Mouse (Mus musculus) MEL (cell line): ENCODE data around the gene Padi2. TPM values are rescaled to one million over a fixed set of nuclear protein-coding genes. Genes with fewer than 3 reads are reported as not detected.
A peak's percentile ranks its signal among the peaks of the same experiment; 100 is the strongest.

Source experiments
- DNase-seq: peaks from one replicate; pipeline ENCODE4 v3.0.0; 2011; ENCODE audit warnings: low read depth, low spot score
- H3K27ac ChIP-seq: 2 replicates; pipeline ENCODE4 v1.5.1; 2012; ENCODE audit warnings: low read depth, mild to moderate bottlenecking, control low read depth, low read length, moderate library complexity; ENCODE audit not compliant: control insufficient read depth
- H3K27me3 ChIP-seq, 2 experiments: fragments of 150-350 bp in 1 of 2; sonication (generic) in 1 of 2; 2 replicates each; pipeline ENCODE4 v1.6.1; 2012; ENCODE audit warnings: low read length in 2 of 2, mild to moderate bottlenecking in 2 of 2, improper control_type of control experiment in 1 of 2, moderate library complexity in 1 of 2; ENCODE audit not compliant: insufficient read depth in 2 of 2, control insufficient read depth in 1 of 2
- H3K36me3 ChIP-seq, 2 experiments: 2 replicates each; pipeline ENCODE4 v1.6.1; 2012 to 2014; ENCODE audit warnings: low read length in 2 of 2, improper control_type of control experiment in 1 of 2, inconsistent platforms in 1 of 2, mild to moderate bottlenecking in 1 of 2; ENCODE audit not compliant: insufficient read depth in 2 of 2, control insufficient read depth in 1 of 2
- H3K4me1 ChIP-seq, 2 experiments: fragments of 150-350 bp in 1 of 2; sonication (generic) in 1 of 2; 2 replicates each; pipeline ENCODE4 v1.6.1; 2012; ENCODE audit warnings: low read length in 2 of 2, improper control_type of control experiment in 1 of 2, mild to moderate bottlenecking in 1 of 2; ENCODE audit not compliant: insufficient read depth in 2 of 2, control insufficient read depth in 1 of 2
- H3K4me3 ChIP-seq, 2 experiments: fragments of 150-350 bp in 1 of 2; sonication (generic) in 1 of 2; 2 replicates each; pipeline ENCODE4 v1.5.1; 2012; ENCODE audit warnings: low read depth in 2 of 2, low read length in 2 of 2, mild to moderate bottlenecking in 2 of 2, moderate library complexity in 2 of 2, control low read depth in 1 of 2, improper control_type of control experiment in 1 of 2; ENCODE audit not compliant: control insufficient read depth in 1 of 2, insufficient read depth in 1 of 2
- H3K79me2 ChIP-seq: 2 replicates; pipeline ENCODE4 v1.6.1; 2012; ENCODE audit warnings: mild to moderate bottlenecking, low read length, moderate library complexity; ENCODE audit not compliant: control insufficient read depth, poor library complexity, insufficient read depth
- H3K9ac ChIP-seq: 2 replicates; pipeline ENCODE4 v1.6.1; 2012; ENCODE audit warnings: low read depth, mild to moderate bottlenecking, control low read depth, low read length, moderate library complexity; ENCODE audit not compliant: control insufficient read depth, poor library complexity, severe bottlenecking
- H3K9me3 ChIP-seq: fragments of 150-350 bp; sonication (generic); replicated peaks from 2 replicates; pipeline ENCODE4 v1.6.1; 2012; ENCODE audit warnings: mild to moderate bottlenecking, low read length, improper control_type of control experiment, moderate library complexity; ENCODE audit not compliant: insufficient read depth
- CHD2 ChIP-seq: IDR thresholded peaks from 2 replicates; pipeline ENCODE4 v1.6.1; 2011; ENCODE audit warnings: low read length, improper control_type of control experiment
- E2F4 ChIP-seq: IDR thresholded peaks from 2 replicates; pipeline ENCODE4 v1.6.1; 2011; ENCODE audit warnings: low read depth, low read length, improper control_type of control experiment, borderline replicate concordance
- EP300 ChIP-seq, 2 experiments: IDR thresholded peaks; 2 replicates each; pipeline ENCODE4 v1.6.1; 2011; ENCODE audit warnings: improper control_type of control experiment in 2 of 2, low read length in 2 of 2, low read depth in 1 of 2, mild to moderate bottlenecking in 1 of 2
- ETS1 ChIP-seq: IDR thresholded peaks from 2 replicates; pipeline ENCODE4 v1.6.1; 2012; ENCODE audit warnings: low read depth, mild to moderate bottlenecking, inconsistent platforms, low read length, improper control_type of control experiment, moderate library complexity
- GABPA ChIP-seq: IDR thresholded peaks from 2 replicates; pipeline ENCODE4 v1.6.1; 2012; ENCODE audit warnings: low read depth, mild to moderate bottlenecking, inconsistent platforms, low read length, improper control_type of control experiment, moderate library complexity
- GATA1 ChIP-seq: IDR thresholded peaks from 2 replicates; pipeline ENCODE4 v1.6.1; 2011; ENCODE audit warnings: low read depth, low read length, improper control_type of control experiment
- MAZ ChIP-seq: IDR thresholded peaks from 2 replicates; pipeline ENCODE4 v1.6.1; 2012; ENCODE audit warnings: low read depth, mild to moderate bottlenecking, inconsistent platforms, low read length, improper control_type of control experiment
- NELFE ChIP-seq: IDR thresholded peaks from 2 replicates; pipeline ENCODE4 v1.6.1; 2011; ENCODE audit warnings: low read depth, low read length, improper control_type of control experiment
- POLR2AphosphoS2 ChIP-seq: IDR thresholded peaks from 2 replicates; pipeline ENCODE4 v1.6.1; 2011; ENCODE audit warnings: low read length, improper control_type of control experiment
- POLR2AphosphoS5 ChIP-seq: IDR thresholded peaks from 2 replicates; pipeline ENCODE4 v1.6.1; 2012; ENCODE audit warnings: low read depth, borderline replicate concordance, mild to moderate bottlenecking, inconsistent platforms, low read length, moderate library complexity, mixed read lengths
- RCOR1 ChIP-seq: IDR thresholded peaks from 2 replicates; pipeline ENCODE4 v1.6.1; 2012; ENCODE audit warnings: low read depth, mild to moderate bottlenecking, inconsistent platforms, low read length, improper control_type of control experiment
- SIN3A ChIP-seq: IDR thresholded peaks from 2 replicates; pipeline ENCODE4 v1.6.1; 2012; ENCODE audit warnings: low read length, improper control_type of control experiment, inconsistent platforms
- TCF12 ChIP-seq: IDR thresholded peaks from 2 replicates; pipeline ENCODE4 v1.6.1; 2014; ENCODE audit warnings: low read depth, mild to moderate bottlenecking, inconsistent platforms, low read length, improper control_type of control experiment, moderate library complexity
- UBTF ChIP-seq: IDR thresholded peaks from 2 replicates; pipeline ENCODE4 v1.6.1; 2012; ENCODE audit warnings: low read depth, mild to moderate bottlenecking, inconsistent platforms, low read length, improper control_type of control experiment, moderate library complexity, borderline replicate concordance; ENCODE audit not compliant: insufficient read depth
- polyA plus RNA-seq, 2 experiments: library from polyadenylated mRNA; stranded (reverse) in 1 of 2; unstranded in 1 of 2; fragments of >175 nt in 1 of 2; fragments of >200 nt in 1 of 2; gene quantifications; 2 replicates each; pipeline versions ENCODE4 v1.2.1 to v1.2.4; 2012; ENCODE audit warnings: low replicate concordance in 2 of 2, low read depth in 1 of 2; ENCODE audit not compliant: insufficient read length in 2 of 2, insufficient read depth in 1 of 2, missing spikeins in 1 of 2
- total RNA-seq: library from RNA; depleted of rRNA; stranded (reverse); fragments of 300-350 nt; gene quantifications from 2 replicates; pipeline ENCODE4 v1.2.3, GENCODE M21; 2012

The Padi2 gene
- total and polyA plus RNA-seq, 3 experiments = 0.07 to 0.27 TPM; not detected in 1

DNA sequence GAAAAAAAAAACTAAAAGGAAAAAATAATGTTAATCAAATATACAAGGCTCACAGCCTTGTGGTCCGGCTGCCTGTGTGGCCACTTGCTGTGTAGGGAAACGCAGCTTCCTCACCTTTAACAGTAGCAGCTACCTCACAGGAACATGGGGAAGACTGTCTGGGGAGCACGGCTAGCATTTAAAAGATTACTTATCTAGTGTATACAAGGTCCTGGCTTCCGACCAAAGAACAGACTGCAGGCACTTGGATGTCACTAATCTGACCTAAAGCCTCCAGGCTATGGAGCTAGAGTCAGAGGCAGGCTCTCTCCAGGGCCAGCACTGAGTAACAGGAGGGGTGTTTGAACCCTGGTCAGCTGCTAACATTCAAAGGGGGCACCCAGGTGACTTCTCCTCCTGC is 39.9 kb downstream of the Padi2 start:
- TF ChIP-seq ETS1 = peak; percentile 15; the same call in 1 of the 2 replicates
- TF ChIP-seq RCOR1 = peak; percentile 26; the same call in 1 of the 2 replicates
- peak; percentile 74 for TF ChIP-seq TCF12
- peak; percentile 56 to 68 for TF ChIP-seq EP300 (IDR thresholded peaks at IDR 0.05; ENCODE audit: low read depth in 1 of 2, low read length in 2 of 2)
- no peak for TF ChIP-seq POLR2AphosphoS2
- no peak for TF ChIP-seq GABPA
- TF ChIP-seq SIN3A = 0 out of 2 replicates have a peak, but pooled peaks have one; percentile 36
- peak; percentile 74 for TF ChIP-seq GATA1
- TF ChIP-seq, all 39 proteins: peak for 6
- peaks cover 0 to 12% of the 10 kb centered on the region in 2 experiments; a peak in 2 of 4 replicates for H3K36me3 ChIP-seq
- peak; percentile 67 for DNase-seq
- no peaks in the 10 kb centered on the region for H3K27me3 ChIP-seq
- H3K27ac ChIP-seq = no peak overlapping the region
- H3K4me1 ChIP-seq = peaks cover 5 to 23% of the 10 kb centered on the region in 2 experiments; a peak in 3 of 4 replicates
- no peaks in the 10 kb centered on the region for H3K9me3 ChIP-seq
- no peak overlapping the region for H3K4me3 ChIP-seq
- no peak overlapping the region for H3K9ac ChIP-seq
- no peaks in the 10 kb centered on the region for H3K79me2 ChIP-seq

GRCm38 (mm10) chr4:140946580-140947205 is 40.5 kb downstream of the Padi2 start:
- Histone ChIP-seq H3K4me3 (0 out of 4 replicates have a peak overlapping the region, but pooled peaks of 1 of the 2 experiments have one; percentile 5), H3K79me2 (no peaks in the 10 kb centered on the region), H3K9me3 (no peaks in the 10 kb centered on the region), H3K27me3 (no peaks in the 10 kb centered on the region), H3K27ac (no peak overlapping the region), H3K9ac (no peak overlapping the region), H3K4me1 (peaks cover 5 to 23% of the 10 kb centered on the region in 2 experiments; a peak in 3 of 4 replicates), H3K36me3 (peaks cover 0 to 12% of the 10 kb centered on the region in 2 experiments; a peak in 2 of 4 replicates)
- peak; percentile 65 for DNase-seq
- no peak for TF ChIP-seq EP300 (IDR thresholded peaks at IDR 0.05; ENCODE audit: low read depth in 1 of 2, low read length in 2 of 2)

DNA sequence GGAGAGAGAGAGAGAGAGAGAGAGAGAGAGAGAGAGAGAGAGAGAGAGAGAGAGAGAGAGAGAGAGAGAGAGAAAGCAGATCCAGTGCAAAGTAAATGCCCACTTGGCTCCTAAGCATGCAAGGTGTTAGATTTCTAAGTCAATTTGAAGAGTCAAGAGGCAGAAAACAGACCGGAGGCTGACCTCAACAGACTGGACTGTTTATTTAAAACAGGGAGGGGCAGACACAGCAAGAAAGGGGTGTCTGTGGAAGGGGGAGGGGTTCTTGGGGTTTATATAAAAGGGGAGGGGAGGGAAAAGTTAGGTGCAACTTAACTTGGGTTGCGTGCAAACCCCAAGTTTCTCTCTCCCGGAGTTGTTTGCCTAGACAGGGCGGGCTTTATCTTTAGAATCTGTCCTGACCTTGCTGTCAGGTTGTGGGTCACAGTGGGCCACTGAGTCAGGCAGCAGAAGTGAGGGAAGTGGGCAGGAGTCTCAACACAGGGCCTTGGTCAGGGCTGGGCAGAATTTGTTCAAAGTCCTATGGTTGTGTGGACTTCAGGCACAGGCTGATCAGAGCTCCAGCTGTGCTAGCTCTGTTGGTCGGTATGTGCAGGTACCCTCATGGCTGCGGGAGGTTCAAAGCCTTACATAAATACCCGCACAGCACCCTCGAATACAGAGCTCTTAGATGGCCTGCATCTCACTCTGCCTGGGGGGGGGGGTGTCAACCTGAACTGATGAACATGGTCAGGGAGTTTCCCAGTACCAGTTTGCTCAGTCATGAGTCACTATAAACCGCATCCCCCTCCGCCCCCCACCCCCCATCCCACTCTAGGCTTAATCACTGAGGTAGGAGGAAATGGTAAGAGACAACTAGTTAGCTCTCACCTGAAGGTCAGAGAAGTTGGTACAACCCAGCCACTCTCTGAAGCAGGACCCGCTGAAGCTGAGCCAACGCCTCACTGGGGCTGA is 41.6 kb downstream of the Padi2 start:
- H3K4me1 ChIP-seq = peaks cover 5 to 33% of the 10 kb centered on the region in 2 experiments; a peak in 3 of 4 replicates
- H3K9me3 ChIP-seq = no peaks in the 10 kb centered on the region
- H3K4me3 ChIP-seq = no peak overlapping the region
- no peaks in the 10 kb centered on the region for H3K79me2 ChIP-seq
- DNase-seq = no peak
- peaks cover 0 to 12% of the 10 kb centered on the region in 2 experiments; a peak in 2 of 4 replicates for H3K36me3 ChIP-seq
- H3K27ac ChIP-seq = no peak overlapping the region
- no peak for TF ChIP-seq E2F4
- no peak for TF ChIP-seq POLR2AphosphoS5
- no peak for TF ChIP-seq NELFE
- no peak for TF ChIP-seq RCOR1
- no peak for TF ChIP-seq CHD2
- no peak for TF ChIP-seq UBTF
- TF ChIP-seq MAZ = no peak
- TF ChIP-seq, all 39 proteins: peak for 0
- H3K9ac ChIP-seq = no peak overlapping the region
- H3K27me3 ChIP-seq = no peaks in the 10 kb centered on the region
